Mouse (Mus musculus): ENCODE measurements around the gene Igfbp3.
"Not testable (repeated sequence)": the region's sequence is repeated elsewhere in the genome, so short reads cannot be mapped to it uniquely, and the experiment has no call there.

The Igfbp3 gene

GRCm38 (mm10) chr11:7213501-7214341 lies at the start of gene Igfbp3:
Igfbp3 (minus strand) TSS chr11:7213923.
- DNase-seq (ENCODE audit: low spot score in 2 of 2): peak in 1 of 2 experiments; percentile 36

GRCm38 (mm10) chr11:7250870-7251269 lies 37.1 kb upstream of the Igfbp3 start:
- DNase-seq (ENCODE audit: low spot score in 2 of 2): no peak

GRCm38 (mm10) chr11:7250415-7250814 lies 36.7 kb upstream of the Igfbp3 start:
- DNase-seq (ENCODE audit: low spot score in 2 of 2): no peak

GRCm38 (mm10) chr11:7244782-7245181 lies 31.1 kb upstream of the Igfbp3 start:
- no peak for DNase-seq (ENCODE audit: low spot score in 2 of 2)

- no peak for DNase-seq (ENCODE audit: low spot score in 2 of 2)
Observed at GRCm38 (mm10) chr11:7239041-7239740, 25.5 kb upstream of the Igfbp3 start.

- DNase-seq (ENCODE audit: low spot score in 2 of 2): no peak
Observed at GRCm38 (mm10) chr11:7238546-7238945, 24.8 kb upstream of the Igfbp3 start.

- no peak for DNase-seq (ENCODE audit: low spot score in 2 of 2)
Observed at GRCm38 (mm10) chr11:7237712-7238111, 24.0 kb upstream of the Igfbp3 start.

- DNase-seq (ENCODE audit: low spot score in 2 of 2): no peak
Observed at GRCm38 (mm10) chr11:7236751-7237150, 23.0 kb upstream of the Igfbp3 start.

- DNase-seq (ENCODE audit: low spot score in 2 of 2): no peak
Observed at GRCm38 (mm10) chr11:7234981-7235609, 21.4 kb upstream of the Igfbp3 start.

GRCm38 (mm10) chr11:7234436-7234835 lies 20.7 kb upstream of the Igfbp3 start:
- DNase-seq (ENCODE audit: low spot score in 2 of 2): no peak

- DNase-seq (ENCODE audit: low spot score in 2 of 2): no peak
Observed at GRCm38 (mm10) chr11:7233333-7233732, 19.6 kb upstream of the Igfbp3 start.

GRCm38 (mm10) chr11:7231958-7232357 lies 18.2 kb upstream of the Igfbp3 start:
- no peak for DNase-seq (ENCODE audit: low spot score in 2 of 2)

- DNase-seq (ENCODE audit: low spot score in 2 of 2): no peak
Observed at GRCm38 (mm10) chr11:7230000-7230399, 16.3 kb upstream of the Igfbp3 start.

- DNase-seq (ENCODE audit: low spot score in 2 of 2): no peak
Observed at GRCm38 (mm10) chr11:7228107-7228506, 14.4 kb upstream of the Igfbp3 start.

GRCm38 (mm10) chr11:7226810-7227550 lies 13.3 kb upstream of the Igfbp3 start:
- no peak for DNase-seq (ENCODE audit: low spot score in 2 of 2)

- no peak for DNase-seq (ENCODE audit: low spot score in 2 of 2)
Observed at GRCm38 (mm10) chr11:7226200-7226599, 12.5 kb upstream of the Igfbp3 start.

GRCm38 (mm10) chr11:7221826-7222225 lies 8.1 kb upstream of the Igfbp3 start:
- not testable (repeated sequence) for DNase-seq (ENCODE audit: low spot score in 2 of 2)

GRCm38 (mm10) chr11:7215703-7216102 lies 2.0 kb upstream of the Igfbp3 start:
- DNase-seq (ENCODE audit: low spot score in 2 of 2): peak; percentile 52 to 77

- no peak for DNase-seq (ENCODE audit: low spot score in 2 of 2)
Observed at GRCm38 (mm10) chr11:7214761-7215160, 1.0 kb upstream of the Igfbp3 start.

- DNase-seq (ENCODE audit: low spot score in 2 of 2): no peak
Observed at GRCm38 (mm10) chr11:7214342-7214660, 578 bp upstream of the Igfbp3 start.

- DNase-seq (ENCODE audit: low spot score in 2 of 2): no peak
Observed at GRCm38 (mm10) chr11:7213161-7213500, 592 bp downstream of the Igfbp3 start.
